Mouse (Mus musculus) thymus, adult 2 months (tissue): ENCODE results near the gene Hmcn2.

Experiments used
- CTCF ChIP-seq: fragments of 200-500 bp; IDR thresholded peaks from 2 replicates; pipeline ENCODE4 v1.5.1; 2012; ENCODE audit warnings: mild to moderate bottlenecking, control low read depth, low read length, moderate library complexity, borderline replicate concordance; ENCODE audit not compliant: control insufficient read depth, poor library complexity, insufficient read depth; ENCODE audit errors: extremely low read depth
- POLR2A ChIP-seq: fragments of 200-500 bp; IDR thresholded peaks from 2 replicates; pipeline ENCODE4 v1.6.1; 2012; ENCODE audit warnings: mild to moderate bottlenecking, low read length, control low read depth, moderate library complexity; ENCODE audit not compliant: control insufficient read depth, poor library complexity, insufficient read depth; ENCODE audit errors: extremely low read depth

DNA sequence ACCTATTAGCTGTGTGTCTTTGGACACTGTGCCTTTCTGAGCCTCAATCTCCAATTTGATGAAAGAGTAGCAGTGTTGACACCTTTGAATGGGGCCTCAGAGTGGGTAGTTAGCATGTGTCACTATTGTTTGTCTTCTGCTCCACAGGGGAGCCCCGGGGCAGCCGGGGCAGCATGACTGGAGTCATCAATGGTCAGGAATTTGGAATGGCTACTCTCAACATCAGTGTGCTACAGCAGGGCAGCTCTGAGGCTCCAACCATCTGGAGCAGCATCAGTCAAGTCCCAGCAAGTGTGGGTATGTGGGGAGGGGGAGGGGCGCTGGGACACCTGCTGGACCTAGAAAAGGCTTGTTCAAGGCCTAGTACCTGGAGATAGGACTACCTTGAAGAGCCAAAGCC lies 136.4 kb downstream of the Hmcn2 start:
- TF ChIP-seq POLR2A: no peak
- TF ChIP-seq CTCF: no peak
